Mouse (Mus musculus): ENCODE data around the gene Ssc5d. TPM values are rescaled to one million over a fixed set of nuclear protein-coding genes. Genes with fewer than 3 reads are reported as not detected.

Gene Ssc5d
- polyA plus RNA-seq, 1 experiment: 4.5 TPM

GRCm38 (mm10) chr7:4993999-4994788 lies 68.6 kb downstream of the Ssc5d start:
- H3K4me1 ChIP-seq (ENCODE audit: control insufficient read depth, insufficient read depth, insufficient read length, low read length): peaks cover 9% of the 10 kb centered on the region; the same call in 1 of the 2 replicates
- no peaks in the 10 kb centered on the region for H3K27me3 ChIP-seq (ENCODE audit: control insufficient read depth, insufficient read depth, low read length)
- 83% methylated on average over 59 of the region's 59 CpGs for WGBS
- H3K4me3 ChIP-seq (ENCODE audit: low read depth, low read length): no peak overlapping the region
- TF ChIP-seq CTCF (IDR thresholded peaks at IDR 0.05; ENCODE audit: extremely low read depth, insufficient read length, insufficient replicate concordance, low read depth, low read length) (no peak), POLR2A (IDR thresholded peaks at IDR 0.05; ENCODE audit: low read depth, low read length) (no peak)
- H3K27ac ChIP-seq (ENCODE audit: insufficient read depth, low read depth, low read length): no peak overlapping the region
- peaks cover 11% of the 10 kb centered on the region; the same call in 1 of the 2 replicates for H3K36me3 ChIP-seq (ENCODE audit: control insufficient read depth, insufficient read depth, low read length)

Other genes starting within 250 kb of the Ssc5d start
- 23.4 and 29.0 TPM in 2 replicates for gene Hspbp1, start 240.7 kb upstream of the Ssc5d start, polyA plus RNA-seq (2012; rRNA removed)
- 1.6 and 1.9 TPM in 2 replicates for gene Brsk1, start 235.2 kb upstream of the Ssc5d start, polyA plus RNA-seq (2012; rRNA removed)
- gene Tmem150b, start 200.5 kb upstream of the Ssc5d start, polyA plus RNA-seq (2012; rRNA removed): 44.4 and 122 TPM in 2 replicates
- gene Kmt5c, start 185.7 kb upstream of the Ssc5d start, polyA plus RNA-seq (2012; rRNA removed): 94.7 and 254 TPM in 2 replicates
- 5.7 and 45.8 TPM in 2 replicates for gene Cox6b2, start 172.7 kb upstream of the Ssc5d start, polyA plus RNA-seq (2012; rRNA removed)
- not detected in 2 replicates for gene Fam71e2, start 154.5 kb upstream of the Ssc5d start, polyA plus RNA-seq (2012; rRNA removed)
- 0.25 and 0.32 TPM in 2 replicates for gene Il11, start 142.9 kb upstream of the Ssc5d start, polyA plus RNA-seq (2012; rRNA removed)
- not detected in 2 replicates for gene Tmem190, start 142.8 kb upstream of the Ssc5d start, polyA plus RNA-seq (2012; rRNA removed)
- 225 and 544 TPM in 2 replicates for gene Tmem238, start 136.1 kb upstream of the Ssc5d start, polyA plus RNA-seq (2012; rRNA removed)
- 141 and 355 TPM in 2 replicates for gene Rpl28, start 132.9 kb upstream of the Ssc5d start, polyA plus RNA-seq (2012; rRNA removed)
- gene Ube2s, start 113.2 kb upstream of the Ssc5d start, polyA plus RNA-seq (2012; rRNA removed): 78.5 and 131 TPM in 2 replicates
- 0.48 and 0.83 TPM in 2 replicates for gene Shisa7, start 81.1 kb upstream of the Ssc5d start, polyA plus RNA-seq (2012; rRNA removed)
- gene Isoc2b, start 55.5 kb upstream of the Ssc5d start, polyA plus RNA-seq (2012; rRNA removed): 12.4 and 18.9 TPM in 2 replicates
- 13.4 and 15.5 TPM in 2 replicates for gene Isoc2a, start 48.6 kb upstream of the Ssc5d start, polyA plus RNA-seq (2012; rRNA removed)
- gene Gm36210, start 19.3 kb upstream of the Ssc5d start, polyA plus RNA-seq (2012; rRNA removed): not detected in 2 replicates
- 15.7 and 41.4 TPM in 2 replicates for gene Zfp628, start 10.6 kb upstream of the Ssc5d start, polyA plus RNA-seq (2012; rRNA removed)
- gene Nat14, start 3.8 kb upstream of the Ssc5d start, polyA plus RNA-seq (2012; rRNA removed): 4.3 and 6.2 TPM in 2 replicates
- 0.06 and 0.11 TPM in 2 replicates for gene Sbk2, start 38.6 kb downstream of the Ssc5d start, polyA plus RNA-seq (2012; rRNA removed)
- gene Sbk3, start 45.4 kb downstream of the Ssc5d start, polyA plus RNA-seq (2012; rRNA removed): not detected in 2 replicates
- 24.7 and 52.4 TPM in 2 replicates for gene Zfp579, start 70.4 kb downstream of the Ssc5d start, polyA plus RNA-seq (2012; rRNA removed)
- 25.2 and 51.0 TPM in 2 replicates for gene Zfp524, start 88.6 kb downstream of the Ssc5d start, polyA plus RNA-seq (2012; rRNA removed)
- gene Fiz1, start 88.9 kb downstream of the Ssc5d start, polyA plus RNA-seq (2012; rRNA removed): 14.5 and 31.4 TPM in 2 replicates
- gene Gm44973, start 89.7 kb downstream of the Ssc5d start, polyA plus RNA-seq (2012; rRNA removed): 0.35 TPM in 1 of 2 replicates, not detected in the other
- 20.0 and 37.3 TPM in 2 replicates for gene Zfp865, start 94.6 kb downstream of the Ssc5d start, polyA plus RNA-seq (2012; rRNA removed)
- gene Ccdc106, start 94.8 kb downstream of the Ssc5d start, polyA plus RNA-seq (2012; rRNA removed): 0.76 and 0.81 TPM in 2 replicates
- not detected in 2 replicates for gene 4632433K11Rik, start 108.3 kb downstream of the Ssc5d start, polyA plus RNA-seq (2012; rRNA removed)
- 3.2 and 7.7 TPM in 2 replicates for gene Zfp784, start 112.7 kb downstream of the Ssc5d start, polyA plus RNA-seq (2012; rRNA removed)
- gene Zfp580, start 125.8 kb downstream of the Ssc5d start, polyA plus RNA-seq (2012; rRNA removed): 12.2 and 17.6 TPM in 2 replicates
- 76.6 and 150 TPM in 2 replicates for gene U2af2, start 136.4 kb downstream of the Ssc5d start, polyA plus RNA-seq (2012; rRNA removed)
- 240 and 483 TPM in 2 replicates for gene Epn1, start 154.4 kb downstream of the Ssc5d start, polyA plus RNA-seq (2012; rRNA removed)
- gene Rfpl4, start 191.2 kb downstream of the Ssc5d start, polyA plus RNA-seq (2012; rRNA removed): not detected in 2 replicates
- 0.09 and 0.43 TPM in 2 replicates for gene Rasl2-9, start 200.2 kb downstream of the Ssc5d start, polyA plus RNA-seq (2012; rRNA removed)
- not detected in 2 replicates for gene Vmn1r55, start 223.9 kb downstream of the Ssc5d start, polyA plus RNA-seq (2012; rRNA removed)

Data from small intestine, adult 2 months (tissue).